Mouse (Mus musculus): ENCODE results near the gene Akap13.

The Akap13 gene

DNA sequence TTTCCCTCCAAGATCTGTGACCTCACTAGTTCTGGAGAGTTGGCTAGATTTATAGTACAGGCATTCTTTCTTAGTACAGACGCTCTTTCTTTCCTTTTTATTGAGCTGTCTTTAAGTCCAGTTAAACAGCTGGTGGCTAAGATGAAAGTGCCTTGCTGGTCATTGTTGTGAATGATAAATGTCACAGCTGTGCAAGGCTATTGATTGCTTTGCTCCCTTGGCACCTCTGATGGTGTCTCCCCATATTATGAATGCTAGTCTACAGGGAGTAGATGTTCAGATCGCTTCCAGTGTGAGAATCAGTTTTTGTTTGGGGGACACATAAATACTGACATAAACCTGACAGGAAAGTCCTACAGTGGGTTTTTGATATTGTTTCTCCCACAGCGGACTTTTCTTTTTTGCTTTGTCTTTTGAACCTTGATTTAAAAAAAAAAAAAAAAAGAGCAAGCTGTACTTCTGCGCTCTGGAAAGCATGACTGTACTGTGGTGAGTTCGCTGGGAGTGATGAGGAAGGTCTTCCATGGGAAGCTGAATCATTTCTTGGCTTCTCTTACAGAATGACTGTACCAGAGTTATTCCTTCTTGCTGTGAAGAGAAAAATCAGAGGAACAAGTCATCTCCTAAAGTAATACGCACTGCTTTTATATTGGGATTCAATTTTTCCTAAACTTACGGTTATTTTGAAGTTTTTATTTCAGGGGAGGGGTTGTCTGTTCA is 178.6 kb downstream of the Akap13 start:
- DNase-seq (ENCODE audit: low spot score in 2 of 2) = no peak

GRCm38 (mm10) chr7:75638769-75639168 is 183.4 kb downstream of the Akap13 start:
- no peak for DNase-seq (ENCODE audit: low spot score in 2 of 2)

DNA sequence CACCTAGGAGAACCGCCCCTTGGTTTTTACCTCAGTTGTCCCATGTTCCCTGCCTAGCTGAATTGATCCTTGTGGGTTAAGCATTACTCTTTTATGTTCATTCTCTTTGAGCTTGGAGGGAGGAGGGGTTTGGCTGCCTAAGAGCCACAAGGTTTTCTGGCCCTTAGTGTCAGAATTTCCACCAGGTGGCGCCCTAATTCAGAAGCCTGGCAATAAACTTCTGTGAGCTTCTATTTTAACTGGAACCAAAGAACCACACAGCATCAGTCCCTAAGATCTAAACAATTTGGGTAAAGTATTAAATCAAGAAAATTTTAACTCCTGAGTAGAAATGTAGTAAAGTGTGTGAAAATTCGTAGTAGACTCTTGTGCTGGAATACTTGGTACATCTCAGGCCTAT is 184.2 kb downstream of the Akap13 start:
- DNase-seq (ENCODE audit: low spot score in 2 of 2) = peak; percentile 30 to 64

DNA sequence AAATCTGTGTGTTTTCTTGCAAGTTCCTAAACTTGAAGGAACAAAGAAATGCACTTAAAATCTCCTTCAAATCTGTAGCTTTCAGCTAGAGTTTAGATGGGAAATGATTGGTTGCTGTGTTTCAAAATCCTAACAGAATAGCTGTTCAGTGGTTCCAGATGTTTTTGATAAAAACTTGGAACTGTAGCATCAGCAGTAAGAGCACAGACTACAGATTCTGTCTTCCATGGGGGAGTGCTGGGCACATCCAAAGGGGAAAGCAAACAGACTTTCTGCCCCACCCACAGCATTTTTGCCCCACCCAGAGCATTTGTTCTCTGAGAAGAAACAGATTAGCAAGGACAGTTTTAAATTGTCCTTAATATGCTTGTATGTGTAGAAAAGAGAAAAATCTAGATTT is 184.7 kb downstream of the Akap13 start:
- no peak for DNase-seq (ENCODE audit: low spot score in 2 of 2)

- DNase-seq (ENCODE audit: low spot score in 2 of 2) = no peak
Observed at GRCm38 (mm10) chr7:75640671-75641070, 185.3 kb downstream of the Akap13 start.

DNA sequence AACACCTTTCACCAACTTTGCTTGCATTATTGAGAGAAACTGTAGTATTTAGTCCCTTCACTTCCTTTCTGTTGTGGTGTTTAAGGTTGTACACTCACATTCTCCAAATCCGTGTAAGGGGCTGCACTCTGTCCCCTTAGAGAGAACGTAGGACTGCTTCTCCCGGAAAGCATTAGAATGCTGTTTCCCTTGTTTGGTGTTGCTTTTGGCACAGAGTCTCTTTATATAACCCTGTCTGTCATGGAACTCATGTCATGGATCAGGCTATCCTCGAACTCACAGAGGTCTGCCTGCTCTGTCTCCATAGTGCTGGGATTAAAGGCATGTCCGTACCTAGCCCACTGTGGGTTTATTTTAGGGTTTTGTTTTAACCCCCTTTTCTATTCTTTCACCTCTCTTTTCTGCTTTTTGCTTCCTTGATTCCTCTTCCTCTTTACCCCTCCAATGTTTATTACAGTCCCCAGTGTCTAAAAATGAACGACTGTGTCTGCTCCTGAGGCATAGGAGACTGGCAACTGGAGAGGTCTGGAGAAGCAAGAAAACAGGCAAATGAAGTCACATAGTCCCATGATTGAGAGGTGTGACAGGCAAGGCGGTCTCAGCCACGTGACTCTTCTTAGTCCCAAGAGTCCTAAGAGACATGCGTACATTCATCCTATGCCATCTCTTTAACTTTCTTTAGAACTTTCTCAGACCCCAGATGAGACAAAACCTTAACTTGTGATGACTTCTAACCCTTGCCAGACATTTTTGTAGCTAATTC is 186.3 kb downstream of the Akap13 start:
- no peak for DNase-seq (ENCODE audit: low spot score in 2 of 2)

DNA sequence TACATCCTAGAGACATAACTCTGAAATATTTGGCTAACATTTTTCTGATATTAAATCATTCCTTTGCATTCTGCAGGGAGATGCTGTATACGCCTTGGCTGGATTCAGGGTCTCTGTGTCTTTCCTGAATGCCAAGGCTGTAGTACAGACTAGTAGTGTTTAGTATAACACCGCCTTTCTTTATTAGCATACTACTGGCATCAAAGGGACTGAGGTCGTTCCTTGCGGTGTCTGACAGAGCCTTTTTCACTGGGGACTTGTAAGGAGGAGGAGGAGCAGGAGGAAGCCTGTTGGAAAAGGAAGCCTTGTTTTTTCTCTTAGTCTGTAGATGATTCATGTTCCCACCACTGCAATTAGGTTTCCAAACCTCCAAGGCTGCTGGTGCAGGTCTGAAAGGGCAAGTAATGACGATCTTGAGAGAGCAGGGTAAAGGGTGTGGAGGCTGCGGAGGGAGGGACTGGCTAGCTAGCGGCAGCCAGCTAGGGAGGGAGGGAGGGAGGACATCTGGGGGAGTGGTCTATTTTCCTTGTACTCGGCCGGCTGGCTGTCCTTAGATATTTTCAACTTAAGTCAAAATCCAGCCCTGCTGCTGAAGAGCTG is 186.9 kb downstream of the Akap13 start:
- peak in 1 of 2 experiments; percentile 10 for DNase-seq (ENCODE audit: low spot score in 2 of 2)

- no peak for DNase-seq (ENCODE audit: low spot score in 2 of 2)
Observed at GRCm38 (mm10) chr7:75642846-75643563, 187.7 kb downstream of the Akap13 start.

- DNase-seq (ENCODE audit: low spot score in 2 of 2) = no peak
Observed at GRCm38 (mm10) chr7:75643986-75644385, 188.7 kb downstream of the Akap13 start.

- no peak for DNase-seq (ENCODE audit: low spot score in 2 of 2)
Observed at GRCm38 (mm10) chr7:75644585-75644984, 189.3 kb downstream of the Akap13 start.

DNA sequence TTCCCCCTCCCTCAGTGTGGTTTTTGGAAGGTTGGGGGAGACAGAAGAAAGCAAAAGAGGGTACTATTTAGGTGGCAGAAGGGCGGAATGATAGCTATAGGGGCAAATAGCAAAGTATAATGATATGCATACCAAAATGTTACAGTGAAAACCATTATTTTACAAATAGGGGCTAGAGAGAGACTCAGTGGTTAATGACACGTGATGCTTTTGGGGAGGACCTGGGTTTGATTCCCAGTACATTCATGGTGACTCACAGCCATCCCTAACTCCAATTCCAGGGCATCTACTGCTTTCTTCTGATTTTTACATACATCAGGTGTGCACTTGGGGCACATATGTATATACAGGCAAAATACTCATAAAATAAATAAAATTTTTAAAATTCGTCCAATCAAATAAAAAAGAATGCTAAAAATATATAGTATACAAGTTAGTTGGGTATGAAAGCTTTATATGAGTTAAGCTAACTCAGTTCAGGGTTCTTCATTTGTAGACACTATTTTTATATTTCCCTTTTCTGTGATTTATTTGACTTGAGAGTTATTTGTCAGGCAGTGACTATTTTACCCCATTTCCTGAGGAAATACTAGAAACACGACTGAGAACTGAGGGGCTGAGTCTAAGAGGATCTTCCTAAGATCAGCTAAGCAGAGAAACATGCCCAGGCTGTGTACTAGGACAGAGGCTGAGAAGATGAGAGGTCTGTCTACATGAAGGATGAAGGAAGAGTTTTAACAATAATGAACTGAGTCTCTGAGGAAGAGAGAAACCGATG is 190.0 kb downstream of the Akap13 start:
- DNase-seq (ENCODE audit: low spot score in 2 of 2) = no peak

- DNase-seq (ENCODE audit: low spot score in 2 of 2) = no peak
Observed at GRCm38 (mm10) chr7:75648051-75648450, 192.7 kb downstream of the Akap13 start.

GRCm38 (mm10) chr7:75648961-75649360 is 193.6 kb downstream of the Akap13 start:
- DNase-seq (ENCODE audit: low spot score in 2 of 2) = no peak

DNA sequence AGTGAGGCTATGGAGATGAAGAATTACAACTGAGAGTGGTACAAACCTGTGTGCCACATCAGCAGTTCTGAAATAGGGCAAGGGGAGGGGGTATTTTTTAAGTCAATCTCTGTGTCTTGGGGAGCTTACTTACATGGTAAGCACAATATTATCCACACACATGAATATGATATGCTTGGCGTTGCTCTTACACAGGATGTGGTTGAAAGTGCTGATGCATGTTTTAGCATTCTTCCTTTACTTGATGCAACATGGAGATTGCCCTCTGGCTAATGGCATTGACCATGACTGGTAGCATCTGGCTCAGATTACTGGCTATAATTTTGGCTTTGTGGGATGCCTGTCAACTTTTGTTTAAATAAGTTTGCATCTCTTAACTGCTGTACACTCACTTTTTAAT is 194.6 kb downstream of the Akap13 start:
- DNase-seq (ENCODE audit: low spot score in 2 of 2) = no peak

GRCm38 (mm10) chr7:75653684-75654317 is 198.5 kb downstream of the Akap13 start:
- no peak for DNase-seq (ENCODE audit: low spot score in 2 of 2)

DNA sequence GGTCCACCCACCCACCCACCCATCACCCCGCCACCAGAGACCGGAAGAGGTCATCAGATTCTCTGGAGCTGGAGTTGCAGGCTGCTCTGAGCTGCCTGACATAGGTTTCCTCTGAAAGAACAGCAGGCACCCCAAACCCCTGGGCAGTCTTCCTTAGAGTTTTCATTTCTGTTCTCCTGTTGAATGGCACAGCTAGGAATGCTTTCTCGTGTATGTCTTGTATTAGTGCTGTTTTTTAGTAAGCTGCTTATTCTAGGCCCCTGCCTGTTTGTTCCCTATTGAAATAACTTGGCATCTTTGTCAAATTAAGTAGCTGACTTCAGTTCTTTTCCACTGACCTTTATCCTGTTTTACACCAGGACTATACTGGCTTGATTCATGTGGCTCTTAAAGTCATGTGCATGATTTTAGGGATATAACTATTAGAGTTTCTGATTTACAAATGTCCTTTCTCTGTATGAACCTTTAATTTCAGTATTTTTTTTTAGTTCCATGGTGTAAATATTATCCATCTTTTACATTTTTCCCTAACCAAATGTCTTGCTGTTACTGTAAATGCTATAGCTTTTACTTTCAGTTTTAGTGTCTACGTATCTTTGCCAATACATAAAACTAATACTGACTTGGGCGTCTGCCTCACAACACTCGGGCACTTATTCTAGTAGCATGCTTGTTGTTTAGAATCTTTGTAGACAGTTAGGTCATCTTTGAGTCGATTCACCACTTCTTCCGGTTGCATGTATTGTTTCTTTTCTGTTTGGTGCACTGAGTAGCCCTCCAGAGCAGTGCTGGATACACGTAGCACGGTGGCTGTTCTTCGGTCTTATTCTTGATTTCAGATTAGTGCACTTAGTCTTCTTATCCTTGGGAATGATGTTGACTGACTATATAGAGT is 200.1 kb downstream of the Akap13 start:
- no peak for DNase-seq (ENCODE audit: low spot score in 2 of 2)

DNA sequence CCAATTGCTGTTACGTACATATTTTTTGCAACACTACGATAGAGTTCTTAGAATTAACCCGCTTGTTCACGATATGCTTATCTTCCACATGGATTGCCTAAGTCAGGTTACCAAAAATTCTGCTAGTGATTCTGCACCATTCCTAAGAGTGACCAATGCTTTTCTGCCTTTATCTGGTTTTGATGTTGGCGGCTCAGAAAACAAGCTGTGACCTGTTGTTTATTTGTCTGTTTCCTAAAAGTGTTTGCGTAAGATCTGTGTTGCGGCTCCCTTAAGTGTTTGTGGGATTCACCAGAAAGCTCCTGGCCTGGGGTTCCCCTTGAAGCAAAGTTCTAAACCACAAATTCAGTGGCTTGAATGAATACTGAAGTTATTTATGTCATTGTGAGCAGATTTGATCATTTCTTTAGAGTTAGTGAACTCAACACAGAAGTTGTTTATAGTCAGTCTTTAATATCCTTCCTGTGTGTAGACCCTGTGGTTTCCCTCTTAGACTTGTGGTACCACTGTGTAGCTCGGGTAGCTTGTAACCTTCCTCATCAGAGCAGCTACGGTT is 201.0 kb downstream of the Akap13 start:
- DNase-seq (ENCODE audit: low spot score in 2 of 2) = no peak

- DNase-seq (ENCODE audit: low spot score in 2 of 2) = no peak
Observed at GRCm38 (mm10) chr7:75656896-75657295, 201.6 kb downstream of the Akap13 start.

GRCm38 (mm10) chr7:75664455-75664854 is 209.1 kb downstream of the Akap13 start:
- no peak for DNase-seq (ENCODE audit: low spot score in 2 of 2)

DNA sequence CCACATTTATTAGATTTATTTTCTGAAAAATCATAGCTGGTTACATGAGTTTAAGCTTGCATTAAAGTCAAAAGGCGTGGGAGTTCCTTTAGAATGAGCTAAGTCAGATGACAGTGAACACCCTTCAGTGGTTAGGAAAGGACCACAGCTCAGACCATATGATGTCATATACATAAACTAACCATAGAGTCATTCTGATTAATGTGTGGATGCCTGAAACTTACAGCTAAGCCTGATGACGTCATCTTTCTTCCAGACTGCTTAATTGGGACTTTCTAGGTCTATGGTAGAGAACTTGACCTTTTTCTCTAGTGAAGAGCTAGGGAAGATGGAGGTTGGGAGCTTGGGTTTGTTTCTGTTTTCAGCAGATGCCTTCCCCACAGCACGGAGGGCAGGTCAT is 211.6 kb downstream of the Akap13 start:
- DNase-seq (ENCODE audit: low spot score in 2 of 2) = no peak
